Mouse (Mus musculus) ES-Bruce4 (cell line): Measurements from ENCODE around the gene Uox.

Source experiments
- CTCF ChIP-seq: IDR thresholded peaks from one replicate; pipeline ENCODE4 v1.8.1; 2011; ENCODE audit warnings: low read depth, low read length
- EP300 ChIP-seq: IDR thresholded peaks from 2 replicates; pipeline ENCODE4 v1.6.1; 2011; ENCODE audit warnings: low read depth, low read length; ENCODE audit not compliant: insufficient read depth

GRCm38 (mm10) chr3:146681696-146682095 is 111.5 kb downstream of the Uox start:
- TF ChIP-seq EP300, result no peak
- no peak for TF ChIP-seq CTCF
